Mouse (Mus musculus) liver, embryonic 13.5 days (tissue): Measurements from ENCODE around the gene Slc50a1. TPM values are rescaled to one million over a fixed set of nuclear protein-coding genes. Genes with fewer than 3 reads are reported as not detected.

Experiments
- microRNA counts: library from miRNA; unstranded; fragments of <30 nt; microRNA quantifications from one replicate; lab custom pipeline; 2016
- microRNA-seq: library from miRNA; unstranded; fragments of <30 nt; microRNA quantifications from one replicate; pipeline ENCODE4, GENCODE M21; 2016
- polyA plus RNA-seq: library from polyadenylated mRNA; unstranded; fragments of >200 nt; fragmentation: Nextera tagmentation; extraction: Ambion mirVana; gene quantifications from 2 replicates; pipeline ENCODE4 v1.2.1, GENCODE M21; 2015

Slc50a1 gene
- polyA plus RNA-seq, 1 experiment from 2014 or later = 17.4 TPM

MicroRNA genes within 50 kb of the gene (microRNA counts, 519-probe panel; counts per million panel counts)
- 114 counts per million for microRNA mmu-miR-92b (lab: Ali Mortazavi, UCI)

Small RNAs within 50 kb of the gene (microRNA-seq; reads per million reads assigned to microRNA genes)
- gene Mir92b = 86.1 reads per million, percentile 49 among the genes with 10 or more reads in this experiment

Other genes starting within 250 kb of the Slc50a1 start
- 5.5 and 5.9 TPM in 2 replicates for gene Rusc1, start 177.3 kb downstream of the Slc50a1 start, polyA plus RNA-seq
- not detected in 2 replicates for gene Gm43738, start 169.5 kb downstream of the Slc50a1 start, polyA plus RNA-seq
- 274 and 295 TPM in 2 replicates for gene Fdps, start 168.6 kb downstream of the Slc50a1 start, polyA plus RNA-seq
- 133 and 136 TPM in 2 replicates for gene Pklr, start 134.4 kb downstream of the Slc50a1 start, polyA plus RNA-seq
- gene Hcn3, start 110.4 kb downstream of the Slc50a1 start, polyA plus RNA-seq = 0.75 and 0.78 TPM in 2 replicates
- gene Clk2, start 105.8 kb downstream of the Slc50a1 start, polyA plus RNA-seq = 10.3 and 10.8 TPM in 2 replicates
- 67.4 and 72.1 TPM in 2 replicates for gene Scamp3, start 93.1 kb downstream of the Slc50a1 start, polyA plus RNA-seq
- gene Fam189b, start 87.4 kb downstream of the Slc50a1 start, polyA plus RNA-seq = 2.8 and 3.9 TPM in 2 replicates
- 21.7 and 23.7 TPM in 2 replicates for gene Gba, start 67.6 kb downstream of the Slc50a1 start, polyA plus RNA-seq
- gene Thbs3, start 55.4 kb downstream of the Slc50a1 start, polyA plus RNA-seq = 1.0 and 1.5 TPM in 2 replicates
- gene Mtx1, start 43.5 kb downstream of the Slc50a1 start, polyA plus RNA-seq = 152 and 155 TPM in 2 replicates
- 0.14 and 0.51 TPM in 2 replicates for gene Muc1, start 41.5 kb downstream of the Slc50a1 start, polyA plus RNA-seq
- gene Krtcap2, start 24.6 kb downstream of the Slc50a1 start, polyA plus RNA-seq = 152 and 155 TPM in 2 replicates
- gene Trim46, start 24.3 kb downstream of the Slc50a1 start, polyA plus RNA-seq = 0.14 and 0.23 TPM in 2 replicates
- 57.2 and 64.5 TPM in 2 replicates for gene Dpm3, start 11.2 kb downstream of the Slc50a1 start, polyA plus RNA-seq
- gene Efna1, start 10.6 kb upstream of the Slc50a1 start, polyA plus RNA-seq = 4.3 and 4.6 TPM in 2 replicates
- 0.32 and 0.41 TPM in 2 replicates for gene Efna3, start 52.4 kb upstream of the Slc50a1 start, polyA plus RNA-seq
- gene Efna4, start 67.5 kb upstream of the Slc50a1 start, polyA plus RNA-seq = 1.0 and 1.2 TPM in 2 replicates
- gene Adam15, start 79.4 kb upstream of the Slc50a1 start, polyA plus RNA-seq = 9.5 and 9.6 TPM in 2 replicates
- gene Dcst2, start 91.4 kb upstream of the Slc50a1 start, polyA plus RNA-seq = 0.07 and 0.08 TPM in 2 replicates
- not detected in 2 replicates for gene Dcst1, start 94.7 kb upstream of the Slc50a1 start, polyA plus RNA-seq
- gene Zbtb7b, start 124.2 kb upstream of the Slc50a1 start, polyA plus RNA-seq = 0.97 and 1.8 TPM in 2 replicates
- not detected in 2 replicates for gene Lenep, start 132.2 kb upstream of the Slc50a1 start, polyA plus RNA-seq
- 18.0 and 18.7 TPM in 2 replicates for gene Flad1, start 141.3 kb upstream of the Slc50a1 start, polyA plus RNA-seq
- gene Cks1b, start 147.8 kb upstream of the Slc50a1 start, polyA plus RNA-seq = 282 and 301 TPM in 2 replicates
- 42.3 and 51.4 TPM in 2 replicates for gene Shc1, start 147.9 kb upstream of the Slc50a1 start, polyA plus RNA-seq
- 11.0 and 12.0 TPM in 2 replicates for gene Pygo2, start 159.6 kb upstream of the Slc50a1 start, polyA plus RNA-seq
- gene Pbxip1, start 166.1 kb upstream of the Slc50a1 start, polyA plus RNA-seq = 6.0 and 6.8 TPM in 2 replicates
- gene Pmvk, start 184.0 kb upstream of the Slc50a1 start, polyA plus RNA-seq = 39.5 and 40.4 TPM in 2 replicates
- gene Kcnn3, start 249.6 kb upstream of the Slc50a1 start, polyA plus RNA-seq = 0.03 and 0.05 TPM in 2 replicates